Mouse (Mus musculus): ENCODE measurements around the gene Gm20388.

DNA sequence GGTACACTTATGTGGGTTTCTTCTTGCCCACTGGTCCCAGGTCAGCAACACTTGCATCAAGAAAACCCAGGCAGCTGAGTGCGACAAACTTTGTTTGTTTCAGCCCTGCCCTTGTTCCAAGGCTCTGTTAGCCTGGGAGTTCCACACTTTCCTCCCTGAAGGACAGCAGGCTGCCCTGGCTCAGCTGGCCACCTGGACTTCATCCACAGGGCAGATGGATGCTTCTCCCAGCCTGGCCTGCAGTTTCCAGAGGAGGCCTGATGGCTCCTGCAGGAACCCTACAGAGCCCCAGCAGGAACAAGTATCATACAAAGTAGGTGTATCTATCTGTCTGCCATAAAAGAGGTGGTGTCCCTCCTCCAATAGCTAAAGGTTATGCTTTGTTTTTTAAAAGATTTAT is 2530.7 kb downstream of the Gm20388 start:
- TF ChIP-seq CTCF (IDR thresholded peaks at IDR 0.05; ENCODE audit: extremely low read depth, insufficient read depth, low read length) (no peak), POLR2A (IDR thresholded peaks at IDR 0.05; ENCODE audit: extremely low read depth, insufficient read depth, low read length) (no peak)

Measured in cortical plate, adult 2 months (tissue).